Mouse (Mus musculus): ENCODE data around the gene Bst1. TPM values are rescaled to one million over a fixed set of nuclear protein-coding genes. Genes with fewer than 3 reads are reported as not detected.

Bst1 gene
- polyA plus RNA-seq, 1 experiment from 2014 or later = 0.55 TPM

GRCm38 (mm10) chr5:43865316-43865715 is 46.6 kb downstream of the Bst1 start:
- WGBS = 67% methylated on average over 2 of the region's 2 CpGs

DNA sequence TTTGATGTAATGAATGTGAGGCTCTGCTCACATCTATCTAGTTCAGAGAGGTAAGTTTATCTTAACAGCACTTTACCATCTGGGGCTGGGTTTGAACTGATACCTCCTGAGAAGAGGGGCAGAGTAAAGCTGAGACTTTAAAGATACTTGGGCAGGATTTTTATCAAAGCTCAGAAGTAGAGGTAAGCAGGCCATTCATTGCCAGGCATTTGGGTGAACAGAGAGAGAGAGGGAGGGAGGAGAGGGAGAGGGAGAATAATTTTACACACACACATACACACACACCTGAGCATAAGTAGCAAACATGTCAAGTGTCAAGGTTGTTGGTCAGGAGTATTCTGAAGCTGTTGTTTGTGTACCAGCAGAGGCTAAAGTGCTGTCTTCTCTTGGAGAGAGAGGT is 49.6 kb downstream of the Bst1 start, which contains the start of gene Cd38:
Gene Cd38, plus strand, starts transcription at position 301 of the 400 bp plus-strand sequence.
- no peaks in the 10 kb centered on the region for H3K27me3 ChIP-seq

More at GRCm38 (mm10) chr5:43865316-43865715, 46.6 kb downstream of the Bst1 start:
- Histone ChIP-seq H3K27ac (0 out of 2 replicates have a peak overlapping the region, but pooled peaks have one; percentile 32), H3K4me1 (peaks cover 17% of the 10 kb centered on the region), H3K4me3 (replicated peaks) (no peak overlapping the region), H3K9me3 (replicated peaks) (no peaks in the 10 kb centered on the region), H3K27me3 (no peaks in the 10 kb centered on the region), H3K36me3 (no peaks in the 10 kb centered on the region), H3K9ac (no peak overlapping the region), H3K4me2 (no peak overlapping the region)
- ATAC-seq (replicated peaks; ENCODE audit: low FRiP score) = no peak

DNA sequence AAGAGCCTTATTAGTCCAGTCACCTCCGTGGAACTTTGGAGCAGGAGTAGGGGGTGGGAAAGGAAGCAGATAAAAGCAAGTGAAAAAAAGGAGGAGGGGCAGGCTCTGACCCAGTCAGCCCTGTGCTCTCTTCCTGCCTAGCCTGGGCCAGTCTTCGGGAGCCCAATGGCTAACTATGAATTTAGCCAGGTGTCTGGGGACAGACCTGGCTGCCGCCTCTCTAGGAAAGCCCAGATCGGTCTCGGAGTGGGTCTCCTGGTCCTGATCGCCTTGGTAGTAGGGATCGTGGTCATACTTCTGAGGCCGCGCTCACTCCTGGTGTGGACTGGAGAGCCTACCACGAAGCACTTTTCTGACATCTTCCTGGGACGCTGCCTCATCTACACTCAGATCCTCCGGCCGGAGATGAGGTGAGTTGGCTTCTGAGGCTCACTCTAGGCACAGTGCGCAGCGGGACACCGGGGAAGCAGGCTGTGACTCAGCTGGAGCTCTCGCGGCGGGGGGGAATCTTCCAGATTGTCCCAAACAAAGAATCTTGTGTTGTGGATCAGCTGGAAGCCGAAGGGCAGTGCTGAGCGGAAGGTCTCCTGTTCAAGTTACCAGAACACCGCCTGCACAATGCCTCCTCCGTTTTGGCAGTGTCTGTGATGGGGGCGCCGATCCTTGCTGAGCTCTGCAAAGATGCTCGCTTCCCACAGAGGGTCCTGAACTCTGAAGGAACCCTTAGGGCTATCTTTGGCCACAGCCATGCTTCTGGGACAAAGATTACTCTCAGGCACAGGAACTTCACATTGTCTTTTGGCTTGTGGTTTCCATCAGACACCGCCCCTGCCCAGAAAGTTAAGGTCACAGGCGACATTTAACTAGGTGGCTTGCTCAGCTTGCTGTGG is 50.3 kb downstream of the Bst1 start:
- Histone ChIP-seq H3K36me3 (no peaks in the 10 kb centered on the region), H3K9ac (peak overlapping the region; percentile 49), H3K27me3 (no peaks in the 10 kb centered on the region), H3K4me2 (peak overlapping the region; percentile 73), H3K27ac (peak overlapping the region; percentile 77), H3K4me3 (replicated peaks) (peak overlapping the region; percentile 48), H3K4me1 (peaks cover 17% of the 10 kb centered on the region), H3K9me3 (replicated peaks) (no peaks in the 10 kb centered on the region)
- peak; percentile 40 for ATAC-seq (replicated peaks; ENCODE audit: low FRiP score)
- 4% methylated on average over 28 of the region's 28 CpGs for WGBS

More for the DNA sequence above, 49.6 kb downstream of the Bst1 start, which contains the start of gene Cd38:
- Histone ChIP-seq H3K4me2 (peak within 1 kb of the TSS; percentile 73), H3K9ac (peak within 1 kb of the TSS; percentile 49), H3K36me3 (no peaks in the 10 kb centered on the region), H3K4me1 (peaks cover 17% of the 10 kb centered on the region), H3K27ac (peak within 1 kb of the TSS; percentile 77), H3K4me3 (replicated peaks) (peak within 1 kb of the TSS; percentile 48), H3K9me3 (replicated peaks) (no peaks in the 10 kb centered on the region)
- no peak for ATAC-seq (replicated peaks; ENCODE audit: low FRiP score)

DNA sequence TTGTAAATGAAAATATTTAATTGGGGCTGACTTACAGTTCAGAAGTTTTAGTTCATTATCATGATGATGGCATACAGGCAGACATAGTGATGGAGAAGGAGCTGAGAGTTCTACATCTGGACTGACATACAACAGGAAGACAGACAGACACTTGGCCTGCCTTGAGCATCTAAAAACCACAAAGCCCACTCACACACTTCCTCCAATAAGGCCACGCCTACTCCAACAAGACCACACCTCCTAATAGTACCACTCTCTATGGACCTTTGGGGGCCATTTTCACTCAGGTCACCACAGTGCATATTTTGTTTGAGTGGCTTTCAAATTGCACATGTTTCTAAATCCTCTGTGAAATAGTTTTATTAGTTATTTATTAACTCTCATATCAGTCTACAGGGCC is 53.2 kb downstream of the Bst1 start:
- no peak overlapping the region for H3K4me3 ChIP-seq (replicated peaks)
- no peaks in the 10 kb centered on the region for H3K27me3 ChIP-seq
- H3K9me3 ChIP-seq (replicated peaks) = no peaks in the 10 kb centered on the region
- 64% methylated on average over 1 of the region's 1 CpGs for WGBS
- no peak overlapping the region for H3K4me2 ChIP-seq
- no peak overlapping the region for H3K27ac ChIP-seq
- H3K4me1 ChIP-seq = peaks cover 12% of the 10 kb centered on the region
- no peak overlapping the region for H3K9ac ChIP-seq
- no peak for ATAC-seq (replicated peaks; ENCODE audit: low FRiP score)
- H3K36me3 ChIP-seq = no peaks in the 10 kb centered on the region

- peaks cover 12% of the 10 kb centered on the region for H3K4me1 ChIP-seq
- ATAC-seq (replicated peaks; ENCODE audit: low FRiP score) = no peak
- no peak overlapping the region for H3K27ac ChIP-seq
- H3K4me2 ChIP-seq = no peak overlapping the region
- H3K9ac ChIP-seq = no peak overlapping the region
- no peaks in the 10 kb centered on the region for H3K27me3 ChIP-seq
- H3K9me3 ChIP-seq (replicated peaks) = no peaks in the 10 kb centered on the region
- H3K4me3 ChIP-seq (replicated peaks) = no peak overlapping the region
- H3K36me3 ChIP-seq = no peaks in the 10 kb centered on the region
- WGBS = 65% methylated on average over 1 of the region's 1 CpGs
Observed at GRCm38 (mm10) chr5:43872652-43873051, 54.0 kb downstream of the Bst1 start.

GRCm38 (mm10) chr5:43882034-43882433 is 63.3 kb downstream of the Bst1 start:
- no peak overlapping the region for H3K4me2 ChIP-seq
- no peak overlapping the region for H3K9ac ChIP-seq
- ATAC-seq (replicated peaks; ENCODE audit: low FRiP score) = no peak
- H3K27ac ChIP-seq = no peak overlapping the region
- 83% methylated on average over 3 of the region's 3 CpGs for WGBS
- H3K36me3 ChIP-seq = no peaks in the 10 kb centered on the region
- H3K4me3 ChIP-seq (replicated peaks) = no peak overlapping the region
- H3K9me3 ChIP-seq (replicated peaks) = no peaks in the 10 kb centered on the region
- no peaks in the 10 kb centered on the region for H3K4me1 ChIP-seq
- no peaks in the 10 kb centered on the region for H3K27me3 ChIP-seq

GRCm38 (mm10) chr5:43885060-43885820 is 66.6 kb downstream of the Bst1 start:
- 31% methylated on average over 3 of the region's 3 CpGs for WGBS
- H3K4me3 ChIP-seq (replicated peaks) = no peak overlapping the region

GRCm38 (mm10) chr5:43892386-43892785 is 73.7 kb downstream of the Bst1 start:
- no peak overlapping the region for H3K4me2 ChIP-seq
- H3K4me3 ChIP-seq (replicated peaks) = no peak overlapping the region
- no peak overlapping the region for H3K9ac ChIP-seq
- H3K9me3 ChIP-seq (replicated peaks) = no peaks in the 10 kb centered on the region
- WGBS = 29% methylated on average over 1 of the region's 1 CpGs
- no peak overlapping the region for H3K27ac ChIP-seq
- H3K27me3 ChIP-seq = 0 out of 2 replicates have a peak, but pooled peaks cover 3% of the 10 kb centered on the region
- H3K4me1 ChIP-seq = no peaks in the 10 kb centered on the region
- no peak for ATAC-seq (replicated peaks; ENCODE audit: low FRiP score)
- H3K36me3 ChIP-seq = no peaks in the 10 kb centered on the region

More at GRCm38 (mm10) chr5:43885060-43885820, 66.6 kb downstream of the Bst1 start:
- no peak overlapping the region for H3K27ac ChIP-seq
- H3K36me3 ChIP-seq = no peaks in the 10 kb centered on the region
- H3K4me2 ChIP-seq = no peak overlapping the region
- no peak for ATAC-seq (replicated peaks; ENCODE audit: low FRiP score)
- H3K27me3 ChIP-seq = no peaks in the 10 kb centered on the region
- H3K9me3 ChIP-seq (replicated peaks) = no peaks in the 10 kb centered on the region
- H3K4me1 ChIP-seq = no peaks in the 10 kb centered on the region
- no peak overlapping the region for H3K9ac ChIP-seq

Other genes with a start within 250 kb of the Bst1 start
- 14.4 and 17.1 TPM in 2 replicates for gene Cc2d2a, start 156.5 kb upstream of the Bst1 start, polyA plus RNA-seq (2015; fragmentation: Nextera tagmentation; extraction: Ambion mirVana)
- gene Fbxl5, start 2.8 kb downstream of the Bst1 start, polyA plus RNA-seq (2015; fragmentation: Nextera tagmentation; extraction: Ambion mirVana) = 54.8 and 56.7 TPM in 2 replicates
- 30.2 and 33.8 TPM in 2 replicates for gene Cd38, start 49.7 kb downstream of the Bst1 start, polyA plus RNA-seq (2015; fragmentation: Nextera tagmentation; extraction: Ambion mirVana)
- gene Gm7879, start 94.3 kb downstream of the Bst1 start, polyA plus RNA-seq (2015; fragmentation: Nextera tagmentation; extraction: Ambion mirVana) = 0.40 and 0.83 TPM in 2 replicates
- 5.1 and 6.6 TPM in 2 replicates for gene Fgfbp1, start 162.9 kb downstream of the Bst1 start, polyA plus RNA-seq (2015; fragmentation: Nextera tagmentation; extraction: Ambion mirVana)